Mouse (Mus musculus) lung, adult 2 months (tissue): Measurements from ENCODE around the gene Pla2g2c. TPM values are rescaled to one million over a fixed set of nuclear protein-coding genes. Genes with fewer than 3 reads are reported as not detected.

Source experiments
- DNase-seq: peaks from one replicate; pipeline ENCODE4 v3.0.0; 2022
- H3K4me1 ChIP-seq: fragments of 200-500 bp; 2 replicates; pipeline ENCODE4 v1.6.1; 2011; ENCODE audit warnings: low read length; ENCODE audit not compliant: control insufficient read depth, insufficient read depth
- H3K4me3 ChIP-seq: fragments of 200-500 bp; replicated peaks from 2 replicates; pipeline ENCODE3; 2011; ENCODE audit warnings: low read depth, mild to moderate bottlenecking, control low read depth, low read length; ENCODE audit errors: extremely low read depth
- CTCF ChIP-seq: fragments of 200-500 bp; IDR thresholded peaks from 2 replicates; pipeline ENCODE4 v1.5.1; 2011; ENCODE audit warnings: mild to moderate bottlenecking, low read length, control low read depth; ENCODE audit not compliant: insufficient read depth
- POLR2A ChIP-seq: fragments of 200-500 bp; IDR thresholded peaks from 2 replicates; pipeline ENCODE4 v1.6.1; 2011; ENCODE audit warnings: low read depth, mild to moderate bottlenecking, control low read depth, low read length, borderline replicate concordance; ENCODE audit errors: extremely low read depth
- WGBS: fragments of 180-500 bp; shearing (Covaris S2); methylation state at CpG from one replicate; pipeline ENCODE4 v1.1.7; 2018; 5-methylcytosine and 5-hydroxymethylcytosine counted together
- polyA plus RNA-seq: library from polyadenylated mRNA; depleted of rRNA; stranded (reverse); fragments of >200 nt; gene quantifications from 2 replicates; pipeline ENCODE4 v1.2.3, GENCODE M21; 2012

The Pla2g2c gene
- polyA plus RNA-seq, 1 experiment, result 0.93 TPM

DNA sequence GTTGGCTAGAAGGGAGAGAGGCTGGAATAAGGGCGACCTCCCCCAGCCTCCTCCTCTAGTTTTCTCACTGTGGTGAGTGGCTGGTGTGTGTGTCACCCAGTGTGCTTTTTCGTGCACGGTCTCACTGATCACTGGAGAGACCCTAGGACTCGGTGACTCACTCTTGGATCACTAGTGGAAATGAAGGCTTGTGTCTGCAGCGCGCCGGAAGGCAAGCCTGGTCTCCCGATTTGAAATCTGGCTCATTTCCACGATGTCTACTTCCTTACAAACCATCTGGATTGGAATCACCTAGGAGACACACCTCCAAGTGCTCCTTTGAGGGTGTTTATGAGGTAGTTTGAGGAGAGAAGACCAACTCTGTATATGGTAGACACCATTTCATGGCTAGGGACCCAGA is 22.3 kb downstream of the Pla2g2c start:
- no peak for DNase-seq
- Histone ChIP-seq H3K4me1 (0 out of 2 replicates have a peak, but pooled peaks cover 2% of the 10 kb centered on the region), H3K4me3 (no peak overlapping the region)
- TF ChIP-seq CTCF (no peak), POLR2A (no peak)
- 75% methylated on average over 9 of the region's 9 CpGs for WGBS

DNA sequence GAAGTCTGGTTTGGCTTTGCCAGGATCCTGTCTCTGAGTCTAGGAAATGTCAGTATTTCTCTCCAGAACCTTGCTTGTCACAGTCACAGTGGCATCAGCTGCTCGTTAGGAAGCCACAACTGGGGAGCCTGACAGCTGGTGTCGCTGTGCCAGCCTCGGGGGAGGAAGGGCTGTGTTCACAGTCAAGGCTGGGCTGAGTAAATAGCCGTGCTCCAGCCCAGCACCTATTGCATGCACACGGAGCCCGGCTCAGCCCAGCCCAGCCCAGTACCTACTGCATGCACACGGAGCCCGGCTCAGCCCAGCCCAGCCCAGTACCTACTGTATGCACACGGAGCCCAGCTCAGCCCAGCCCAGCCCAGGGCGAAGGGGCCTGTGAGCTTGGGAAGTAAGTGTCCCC is 23.3 kb downstream of the Pla2g2c start:
- Histone ChIP-seq H3K4me1 (0 out of 2 replicates have a peak, but pooled peaks cover 2% of the 10 kb centered on the region), H3K4me3 (no peak overlapping the region)
- DNase-seq, result no peak
- WGBS, result 23% methylated on average over 10 of the region's 10 CpGs
- no peak for TF ChIP-seq POLR2A
- TF ChIP-seq CTCF, result no peak

GRCm38 (mm10) chr4:138748369-138749072 is 23.9 kb downstream of the Pla2g2c start:
- 46% methylated on average over 8 of the region's 8 CpGs for WGBS
- Histone ChIP-seq H3K4me3 (no peak overlapping the region), H3K4me1 (0 out of 2 replicates have a peak, but pooled peaks cover 2% of the 10 kb centered on the region)
- peak; percentile 36 for DNase-seq
- peak; percentile 32; the same call in 1 of the 2 replicates for TF ChIP-seq CTCF
- no peak for TF ChIP-seq POLR2A

DNA sequence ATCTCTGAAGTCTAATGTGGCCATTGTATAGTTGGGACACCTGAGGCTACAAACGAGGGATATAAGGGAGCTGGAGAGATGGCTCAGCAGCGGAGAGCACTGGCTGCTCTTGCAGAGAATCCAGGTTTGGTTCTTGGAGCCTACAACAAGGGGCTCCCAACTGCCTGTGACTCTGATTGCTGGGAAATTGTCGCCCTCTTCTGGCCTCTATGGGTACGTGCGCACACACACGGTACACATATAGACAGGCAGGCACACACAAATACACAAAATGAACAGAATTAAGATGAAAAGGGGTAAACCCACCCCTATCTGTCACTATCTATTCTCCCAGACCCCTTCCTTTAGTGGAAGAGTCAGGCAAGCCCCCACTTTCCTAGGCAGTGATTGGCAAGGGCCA is 28.0 kb downstream of the Pla2g2c start:
- TF ChIP-seq POLR2A, result no peak
- TF ChIP-seq CTCF, result no peak
- DNase-seq, result no peak
- no peak overlapping the region for H3K4me3 ChIP-seq
- 95% methylated on average over 6 of the region's 6 CpGs for WGBS
- H3K4me1 ChIP-seq, result no peaks in the 10 kb centered on the region

DNA sequence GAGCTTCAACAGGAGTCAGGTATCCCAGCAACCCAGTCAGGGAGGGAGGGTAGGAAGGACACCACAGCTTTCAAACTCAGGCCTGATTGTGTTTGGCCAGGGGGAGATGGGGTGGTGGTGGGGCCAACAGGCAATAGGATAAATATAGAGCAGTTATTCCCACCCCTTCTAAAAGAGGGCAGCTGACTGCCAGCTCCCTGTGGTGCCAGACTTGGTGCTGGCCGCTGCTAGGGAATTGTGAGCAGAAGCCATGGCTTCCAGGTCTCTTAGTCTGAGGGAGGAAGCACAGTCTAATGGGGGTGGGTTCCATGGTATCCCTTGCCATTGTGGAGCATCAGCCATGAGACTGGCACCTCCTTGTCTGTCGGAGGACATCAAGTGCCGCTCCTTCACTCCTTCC is 29.0 kb downstream of the Pla2g2c start:
- TF ChIP-seq CTCF, result no peak
- TF ChIP-seq POLR2A, result no peak
- 89% methylated on average over 3 of the region's 3 CpGs for WGBS

GRCm38 (mm10) chr4:138754432-138754831 is 29.8 kb downstream of the Pla2g2c start:
- Histone ChIP-seq H3K4me3 (no peak overlapping the region), H3K4me1 (no peaks in the 10 kb centered on the region)
- TF ChIP-seq CTCF, result no peak
- no peak for TF ChIP-seq POLR2A
- 64% methylated on average over 9 of the region's 9 CpGs for WGBS
- no peak for DNase-seq

More for the DNA sequence above, 29.0 kb downstream of the Pla2g2c start:
- no peak for DNase-seq
- Histone ChIP-seq H3K4me3 (no peak overlapping the region), H3K4me1 (no peaks in the 10 kb centered on the region)

DNA sequence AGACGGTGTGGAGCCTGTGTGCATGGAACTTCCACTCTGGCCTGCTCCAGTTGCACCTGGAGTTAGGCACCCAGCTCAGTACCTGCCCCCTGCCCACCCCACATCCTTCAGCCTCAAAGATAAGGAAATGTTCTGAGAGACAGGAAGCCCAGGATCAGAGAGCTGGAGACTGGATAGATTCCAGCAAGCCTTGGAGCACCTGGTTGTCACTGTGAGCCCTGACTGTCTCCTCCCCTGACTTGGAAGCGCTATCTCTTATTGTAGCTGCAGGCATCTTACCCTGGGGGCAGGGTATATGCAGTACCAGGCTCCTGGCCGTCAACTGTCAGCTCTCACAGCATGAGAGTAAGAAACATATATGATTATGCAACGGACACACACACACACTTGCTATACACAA is 30.8 kb downstream of the Pla2g2c start:
- 63% methylated on average over 4 of the region's 4 CpGs for WGBS
- Histone ChIP-seq H3K4me1 (no peaks in the 10 kb centered on the region), H3K4me3 (no peak overlapping the region)
- TF ChIP-seq POLR2A (no peak), CTCF (no peak)
- DNase-seq, result no peak

DNA sequence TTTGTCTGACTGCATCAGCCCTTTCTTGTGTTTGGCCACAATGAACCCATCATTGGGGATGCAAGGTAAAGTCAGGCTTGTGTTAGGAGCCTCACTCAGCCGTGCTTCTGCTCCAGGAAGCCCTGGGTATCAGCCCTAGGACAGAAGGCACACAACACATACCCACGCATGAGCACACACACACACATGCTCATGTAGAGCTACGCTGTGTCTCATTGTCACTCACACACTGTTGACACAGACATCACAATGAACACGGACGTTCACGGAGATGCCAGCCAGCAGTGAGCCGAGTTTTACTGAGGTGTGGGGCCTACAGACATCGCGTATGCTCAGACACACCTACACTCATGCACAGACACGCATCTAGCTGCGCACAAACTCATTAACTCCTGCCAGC is 31.4 kb downstream of the Pla2g2c start:
- WGBS, result 82% methylated on average over 11 of the region's 11 CpGs
- TF ChIP-seq CTCF, result no peak
- no peak for TF ChIP-seq POLR2A
- H3K4me1 ChIP-seq, result no peaks in the 10 kb centered on the region
- no peak for DNase-seq
- H3K4me3 ChIP-seq, result no peak overlapping the region

GRCm38 (mm10) chr4:138757416-138757815 is 32.8 kb downstream of the Pla2g2c start, which contains the start of gene Pla2g2f:
Pla2g2f (minus strand) TSS chr4:138757626.
- Histone ChIP-seq H3K4me1 (no peaks in the 10 kb centered on the region), H3K4me3 (no peak within 1 kb of the TSS)
- DNase-seq, result no peak
- 84% methylated on average over 8 of the region's 8 CpGs for WGBS
- TF ChIP-seq POLR2A (no peak), CTCF (no peak)

- Histone ChIP-seq H3K4me3 (no peak overlapping the region), H3K4me1 (no peaks in the 10 kb centered on the region)
- WGBS, result 48% methylated on average over 9 of the region's 9 CpGs
- no peak for DNase-seq
- TF ChIP-seq POLR2A, result no peak
- TF ChIP-seq CTCF, result no peak
These were observed 37.7 kb downstream of the Pla2g2c start for GRCm38 (mm10) chr4:138762266-138762665.
